Comparison of ENCODE assay signal across 12 mouse cellular contexts in genomic region chr7:16761630-16762029, GRCm38 (mm10). TPM values are rescaled to one million over a fixed set of nuclear protein-coding genes. Genes with fewer than 3 reads are reported as not detected.
DNase-seq lines count a peak whose midpoint lies in the region; ATAC-seq and TF ChIP-seq lines count a peak whose summit lies in the region.
"Had no signal": no experiment of that assay in that cellular context is flagged by ENCODE, and none has a peak within 500 bp of the region (broad histone marks: within the 10 kb centered on the region; RNA-seq: fewer than 3 reads in every experiment).

No protein-coding gene starts in this region.

- H3K36me3 ChIP-seq in hindbrain, postnatal 0 days (ENCODE audit: insufficient read depth, low read length): no peaks in the 10 kb centered on the region
- H3K36me3 ChIP-seq in hindbrain, embryonic 16.5 days (ENCODE audit: control insufficient read depth, insufficient read depth, low read length): no peaks in the 10 kb centered on the region
- no peaks in the 10 kb centered on the region for H3K36me3 ChIP-seq in spleen, adult 2 months (ENCODE audit: control insufficient read depth, insufficient read depth, low read length)
- no peaks in the 10 kb centered on the region for H3K36me3 ChIP-seq in limb, embryonic 11.5 days (ENCODE audit: control insufficient read depth, insufficient read depth, low read length)
- H3K36me3 ChIP-seq in stomach, embryonic 16.5 days (ENCODE audit: control insufficient read depth, insufficient read depth, low read length): no peaks in the 10 kb centered on the region

- 51% methylated on average over 5 of the region's 5 CpGs for WGBS in hindbrain, postnatal 0 days
- WGBS in hindbrain, embryonic 16.5 days: 57% methylated on average over 5 of the region's 5 CpGs
- WGBS in spleen, adult 2 months: 77% methylated on average over 5 of the region's 5 CpGs
- 31% methylated on average over 5 of the region's 5 CpGs for whole genome bisulfite sequencing in limb, embryonic 11.5 days
- WGBS in stomach, embryonic 16.5 days: 46% methylated on average over 5 of the region's 5 CpGs

- no peak for TF ChIP-seq CTCF in hindbrain, postnatal 0 days (IDR thresholded peaks at IDR 0.05; ENCODE audit: low read depth)
- no peak for TF ChIP-seq CTCF in spleen, adult 2 months (IDR thresholded peaks at IDR 0.05; ENCODE audit: extremely low read depth, insufficient read depth, insufficient read length, insufficient replicate concordance)

- no peak overlapping the region for H3K9ac ChIP-seq in hindbrain, postnatal 0 days (replicated peaks; ENCODE audit: low read length)
- no peak overlapping the region for H3K9ac ChIP-seq in hindbrain, embryonic 16.5 days (ENCODE audit: low read depth, low read length)
- no peak overlapping the region for H3K9ac ChIP-seq in limb, embryonic 11.5 days (ENCODE audit: low read length)
- no peak overlapping the region for H3K9ac ChIP-seq in stomach, embryonic 16.5 days (ENCODE audit: low read length)

- H3K9me3 ChIP-seq in hindbrain, postnatal 0 days (ENCODE audit: low read length): no peaks in the 10 kb centered on the region
- H3K9me3 ChIP-seq in hindbrain, embryonic 16.5 days (ENCODE audit: control insufficient read depth, low read length): no peaks in the 10 kb centered on the region
- no peaks in the 10 kb centered on the region for H3K9me3 ChIP-seq in limb, embryonic 11.5 days (ENCODE audit: control insufficient read depth, low read length)
- H3K9me3 ChIP-seq in stomach, embryonic 16.5 days (replicated peaks; ENCODE audit: control insufficient read depth, low read length): no peaks in the 10 kb centered on the region

- no peaks in the 10 kb centered on the region for H3K4me1 ChIP-seq in hindbrain, postnatal 0 days (ENCODE audit: insufficient read depth, low read length)
- H3K4me1 ChIP-seq in hindbrain, embryonic 16.5 days (ENCODE audit: control insufficient read depth, insufficient read depth, low read depth, low read length): no peaks in the 10 kb centered on the region
- H3K4me1 ChIP-seq in spleen, adult 2 months (ENCODE audit: control insufficient read depth, insufficient read depth, insufficient read length): peaks cover 7% of the 10 kb centered on the region; the same call in 1 of the 2 replicates
- H3K4me1 ChIP-seq in limb, embryonic 11.5 days (ENCODE audit: control insufficient read depth, insufficient read depth, low read length): peaks cover 12% of the 10 kb centered on the region
- peaks cover 17% of the 10 kb centered on the region for H3K4me1 ChIP-seq in stomach, embryonic 16.5 days (ENCODE audit: control insufficient read depth, insufficient read depth, low read length)

- H3K4me2 ChIP-seq in hindbrain, postnatal 0 days (ENCODE audit: low read depth, low read length): no peak overlapping the region
- no peak overlapping the region for H3K4me2 ChIP-seq in hindbrain, embryonic 16.5 days (ENCODE audit: low read length)
- no peak overlapping the region for H3K4me2 ChIP-seq in limb, embryonic 11.5 days (ENCODE audit: low read depth, severe bottlenecking)
- no peak overlapping the region for H3K4me2 ChIP-seq in stomach, embryonic 16.5 days (ENCODE audit: low read depth, low read length)

- no peak for TF ChIP-seq POLR2A in spleen, adult 2 months (IDR thresholded peaks at IDR 0.05; ENCODE audit: low read depth, low read length)

- peak overlapping the region; percentile 15; the same call in 1 of the 2 replicates for H3K27ac ChIP-seq in hindbrain, postnatal 0 days
- no peak overlapping the region for H3K27ac ChIP-seq in hindbrain, embryonic 16.5 days (ENCODE audit: low read depth, low read length)
- peak overlapping the region; percentile 37; the same call in 1 of the 2 replicates for H3K27ac ChIP-seq in spleen, adult 2 months (ENCODE audit: insufficient read depth, low read length)
- H3K27ac ChIP-seq in limb, embryonic 11.5 days (replicated peaks; ENCODE audit: low read depth, low read length): peak overlapping the region; percentile 42; the same call in 1 of the 2 replicates
- peak overlapping the region; percentile 81 for H3K27ac ChIP-seq in stomach, embryonic 16.5 days (ENCODE audit: low read length)

- no peaks in the 10 kb centered on the region for H3K27me3 ChIP-seq in hindbrain, postnatal 0 days (ENCODE audit: insufficient read depth, low read length)
- H3K27me3 ChIP-seq in hindbrain, embryonic 16.5 days (replicated peaks; ENCODE audit: control insufficient read depth, insufficient read depth, low read length): no peaks in the 10 kb centered on the region
- no peaks in the 10 kb centered on the region for H3K27me3 ChIP-seq in spleen, adult 2 months (ENCODE audit: control insufficient read depth, insufficient read depth, low read length)
- no peaks in the 10 kb centered on the region for H3K27me3 ChIP-seq in limb, embryonic 11.5 days (ENCODE audit: control insufficient read depth, insufficient read depth, low read length)
- H3K27me3 ChIP-seq in stomach, embryonic 16.5 days (ENCODE audit: control insufficient read depth, insufficient read depth, low read length): no peaks in the 10 kb centered on the region

- no peak overlapping the region for H3K4me3 ChIP-seq in hindbrain, postnatal 0 days (ENCODE audit: low read length)
- H3K4me3 ChIP-seq in hindbrain, embryonic 16.5 days (ENCODE audit: low read length): no peak overlapping the region
- H3K4me3 ChIP-seq in spleen, adult 2 months (ENCODE audit: extremely low read depth, insufficient read depth, insufficient read length): no peak overlapping the region
- no peak overlapping the region for H3K4me3 ChIP-seq in limb, embryonic 11.5 days (ENCODE audit: low read depth, low read length)
- H3K4me3 ChIP-seq in stomach, embryonic 16.5 days (replicated peaks; ENCODE audit: low read length): no peak overlapping the region

- no peak for ATAC-seq in hindbrain, postnatal 0 days
- ATAC-seq in hindbrain, embryonic 16.5 days: no peak
- no peak; the same call in 1 of the 2 replicates for ATAC-seq in limb, embryonic 11.5 days (ENCODE audit: insufficient number of reproducible peaks, low FRiP score, low TSS enrichment, low read depth)
- peak; percentile 18; the same call in 1 of the 2 replicates for ATAC-seq in stomach, embryonic 16.5 days (ENCODE audit: insufficient read depth, low FRiP score)

- DNase-seq in hindbrain, postnatal 0 days (ENCODE audit: low spot score): no peak
- DNase-seq in spleen, adult 2 months (ENCODE audit: low read depth in 1 of 2, low spot score in 2 of 2): no peak
- no peak for DNase-seq in spleen, postnatal 36 days (ENCODE audit: low spot score in 2 of 2)
- DNase-seq in limb, embryonic 11.5 days (ENCODE audit: low spot score): no peak
- DNase-seq in ovary, postnatal 36 days (ENCODE audit: low spot score): no peak
- DNase-seq: cerebellum, postnatal 25 days; left cerebral cortex, postnatal 4 days had no signal

RNA-seq across cellular contexts. Expression of gene Slc1a5, which starts 19.5 kb away (rescaled TPM):
- total RNA-seq in hindbrain, postnatal 0 days (2014; rRNA removed): 18.1 and 19.2 TPM in 2 replicates
- 9.5 and 9.7 TPM in 2 replicates for polyA plus RNA-seq in hindbrain, postnatal 0 days (2015; fragmentation: Nextera tagmentation; extraction: Ambion mirVana)
- 9.6 and 11.5 TPM in 2 replicates for polyA plus RNA-seq in hindbrain, embryonic 16.5 days (2015; fragmentation: Nextera tagmentation; extraction: Ambion mirVana)
- polyA plus RNA-seq in spleen, adult 2 months (2012; rRNA removed): 152 and 243 TPM in 2 replicates
- polyA plus RNA-seq in limb, embryonic 11.5 days (2014; fragmentation: Nextera tagmentation; extraction: Ambion mirVana): 28.5 and 30.9 TPM in 2 replicates
- 43.1 and 46.6 TPM in 2 replicates for polyA plus RNA-seq in stomach, embryonic 16.5 days (2015; fragmentation: Nextera tagmentation; extraction: Ambion mirVana)

RNA-seq across cellular contexts. Expression of gene Ap2s1, which starts 23.4 kb away (rescaled TPM):
- 556 and 619 TPM in 2 replicates for total RNA-seq in hindbrain, postnatal 0 days (2014; rRNA removed)
- 501 and 524 TPM in 2 replicates for polyA plus RNA-seq in hindbrain, postnatal 0 days (2015; fragmentation: Nextera tagmentation; extraction: Ambion mirVana)
- 447 and 505 TPM in 2 replicates for polyA plus RNA-seq in hindbrain, embryonic 16.5 days (2015; fragmentation: Nextera tagmentation; extraction: Ambion mirVana)
- polyA plus RNA-seq in spleen, adult 2 months (2012; rRNA removed): 159 and 271 TPM in 2 replicates
- polyA plus RNA-seq in limb, embryonic 11.5 days (2014; fragmentation: Nextera tagmentation; extraction: Ambion mirVana): 261 and 266 TPM in 2 replicates
- polyA plus RNA-seq in stomach, embryonic 16.5 days (2015; fragmentation: Nextera tagmentation; extraction: Ambion mirVana): 229 and 231 TPM in 2 replicates

RNA-seq across cellular contexts. Expression of gene Ceacam9, which starts 39.9 kb away (rescaled TPM):
- not detected in 2 replicates for total RNA-seq in hindbrain, postnatal 0 days (2014; rRNA removed)
- 0.67 and 0.68 TPM in 2 replicates for polyA plus RNA-seq in hindbrain, postnatal 0 days (2015; fragmentation: Nextera tagmentation; extraction: Ambion mirVana)
- 0.33 and 0.51 TPM in 2 replicates for polyA plus RNA-seq in hindbrain, embryonic 16.5 days (2015; fragmentation: Nextera tagmentation; extraction: Ambion mirVana)
- not detected in 2 replicates for polyA plus RNA-seq in spleen, adult 2 months (2012; rRNA removed)
- not detected in 2 replicates for polyA plus RNA-seq in limb, embryonic 11.5 days (2014; fragmentation: Nextera tagmentation; extraction: Ambion mirVana)
- polyA plus RNA-seq in stomach, embryonic 16.5 days (2015; fragmentation: Nextera tagmentation; extraction: Ambion mirVana): not detected in 2 replicates
- total RNA-seq: hematopoietic stem cell, adult 5-6 weeks; left cerebral cortex, postnatal 4 days; megakaryocyte-erythroid progenitor cell, adult 5-6 weeks had no signal
- polyA plus RNA-seq: embryonic facial prominence, embryonic 14.5 days had no signal

RNA-seq across cellular contexts. Expression of gene Strn4, which starts 54.1 kb away (rescaled TPM):
- 234 and 248 TPM in 2 replicates for total RNA-seq in hindbrain, postnatal 0 days (2014; rRNA removed)
- polyA plus RNA-seq in hindbrain, postnatal 0 days (2015; fragmentation: Nextera tagmentation; extraction: Ambion mirVana): 128 and 141 TPM in 2 replicates
- 159 and 170 TPM in 2 replicates for polyA plus RNA-seq in hindbrain, embryonic 16.5 days (2015; fragmentation: Nextera tagmentation; extraction: Ambion mirVana)
- polyA plus RNA-seq in spleen, adult 2 months (2012; rRNA removed): 121 and 148 TPM in 2 replicates
- 125 and 128 TPM in 2 replicates for polyA plus RNA-seq in limb, embryonic 11.5 days (2014; fragmentation: Nextera tagmentation; extraction: Ambion mirVana)
- polyA plus RNA-seq in stomach, embryonic 16.5 days (2015; fragmentation: Nextera tagmentation; extraction: Ambion mirVana): 68.5 and 80.0 TPM in 2 replicates

RNA-seq across cellular contexts. Expression of gene Fkrp, which starts 54.9 kb away (rescaled TPM):
- total RNA-seq in hindbrain, postnatal 0 days (2014; rRNA removed): 63.1 and 73.8 TPM in 2 replicates
- polyA plus RNA-seq in hindbrain, postnatal 0 days (2015; fragmentation: Nextera tagmentation; extraction: Ambion mirVana): 45.2 and 45.4 TPM in 2 replicates
- 46.9 and 48.4 TPM in 2 replicates for polyA plus RNA-seq in hindbrain, embryonic 16.5 days (2015; fragmentation: Nextera tagmentation; extraction: Ambion mirVana)
- polyA plus RNA-seq in spleen, adult 2 months (2012; rRNA removed): 28.6 and 36.1 TPM in 2 replicates
- 25.4 and 29.3 TPM in 2 replicates for polyA plus RNA-seq in limb, embryonic 11.5 days (2014; fragmentation: Nextera tagmentation; extraction: Ambion mirVana)
- 18.1 and 21.4 TPM in 2 replicates for polyA plus RNA-seq in stomach, embryonic 16.5 days (2015; fragmentation: Nextera tagmentation; extraction: Ambion mirVana)
